Mouse (Mus musculus) layer of hippocampus, adult 2 months (tissue): ENCODE measurements around the gene Stk38. TPM values are rescaled to one million over a fixed set of nuclear protein-coding genes. Genes with fewer than 3 reads are reported as not detected.

ENCODE experiments used
- DNase-seq, 2 experiments: peaks; one replicate each; pipeline ENCODE4 v3.0.0; 2022; ENCODE audit warnings: low spot score in 2 of 2
- H3K27ac ChIP-seq: fragments of 200-600 bp; 2 replicates; pipeline ENCODE4 v1.8.1; 2022
- H3K4me3 ChIP-seq: fragments of 200-600 bp; 2 replicates; pipeline ENCODE4 v1.8.1; 2022; ENCODE audit warnings: mild to moderate bottlenecking
- CTCF ChIP-seq: fragments of 200-600 bp; conservative IDR thresholded peaks from 2 replicates; pipeline ENCODE4 v1.8.1; 2022; ENCODE audit warnings: antibody characterized with exemption, mild to moderate bottlenecking, moderate library complexity
- total RNA-seq, 2 experiments: library from RNA; stranded (reverse); gene quantifications; 2 replicates each; pipeline ENCODE4 v1.2.3; 2021

Stk38 gene
- total RNA-seq, 2 experiments from 2014 or later, result 50.4 to 65.6 TPM

DNA sequence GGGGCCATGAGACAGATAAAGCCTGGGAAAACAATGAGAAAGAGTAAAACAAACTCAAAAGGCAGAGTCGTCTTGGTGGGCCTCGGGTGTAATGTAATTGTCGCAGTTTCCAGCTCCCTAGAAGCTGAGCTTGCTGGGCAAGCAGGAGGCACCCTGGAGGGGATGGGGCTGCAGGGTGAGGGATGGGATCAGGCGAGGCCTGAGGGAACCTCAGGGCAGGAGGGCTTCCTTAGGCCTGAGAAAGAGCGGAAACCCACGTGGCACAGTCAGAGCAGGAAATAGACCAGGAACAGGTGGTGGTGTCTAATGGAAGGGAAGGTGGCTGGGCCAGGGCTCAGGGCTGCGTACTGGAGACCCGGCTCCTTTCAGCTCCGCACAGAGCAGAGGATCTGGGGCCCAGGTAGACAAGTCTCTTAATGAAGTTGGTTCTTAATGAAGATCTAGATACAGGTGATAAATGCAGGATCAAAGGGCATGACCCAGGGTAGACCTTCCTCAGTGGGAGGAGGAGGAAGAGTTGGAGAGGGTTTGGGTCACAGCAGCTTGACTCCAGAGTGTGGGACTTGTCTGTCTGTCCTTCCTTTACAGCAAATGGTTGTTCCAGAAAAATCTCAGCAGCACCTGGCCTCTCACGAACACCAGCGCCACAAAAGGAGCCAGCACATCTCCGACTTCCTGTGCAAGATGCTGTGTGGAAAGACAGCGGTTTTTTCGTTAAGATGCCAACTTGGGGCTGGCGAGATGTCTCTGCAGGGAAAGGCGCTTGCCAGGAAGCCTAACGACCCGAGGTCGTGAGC is 73.5 kb downstream of the Stk38 start:
- no peak for DNase-seq
- H3K27ac ChIP-seq, result no peak overlapping the region
- H3K4me3 ChIP-seq, result no peak overlapping the region
- TF ChIP-seq CTCF, result no peak

DNA sequence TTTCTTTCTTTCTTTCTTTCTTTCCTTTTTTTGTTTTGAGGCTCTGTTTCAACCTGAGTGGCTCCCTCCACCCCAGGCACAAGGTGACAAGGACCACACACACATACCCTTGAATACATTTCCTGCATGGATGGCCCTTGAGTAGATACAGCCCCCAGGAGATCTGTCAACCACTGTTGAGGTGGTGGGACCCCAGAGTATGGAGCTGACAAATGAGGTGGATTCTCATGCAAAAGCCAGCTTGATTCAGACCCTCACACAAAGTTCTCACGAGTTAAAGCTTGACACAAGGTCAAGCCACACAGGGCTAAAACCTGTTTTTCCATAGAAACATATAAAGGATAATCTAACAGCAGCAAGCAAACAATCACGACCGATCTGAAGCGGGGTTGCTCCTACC is 75.5 kb downstream of the Stk38 start:
- Histone ChIP-seq H3K4me3 (no peak overlapping the region), H3K27ac (no peak overlapping the region)
- no peak for TF ChIP-seq CTCF
- DNase-seq, result no peak

DNA sequence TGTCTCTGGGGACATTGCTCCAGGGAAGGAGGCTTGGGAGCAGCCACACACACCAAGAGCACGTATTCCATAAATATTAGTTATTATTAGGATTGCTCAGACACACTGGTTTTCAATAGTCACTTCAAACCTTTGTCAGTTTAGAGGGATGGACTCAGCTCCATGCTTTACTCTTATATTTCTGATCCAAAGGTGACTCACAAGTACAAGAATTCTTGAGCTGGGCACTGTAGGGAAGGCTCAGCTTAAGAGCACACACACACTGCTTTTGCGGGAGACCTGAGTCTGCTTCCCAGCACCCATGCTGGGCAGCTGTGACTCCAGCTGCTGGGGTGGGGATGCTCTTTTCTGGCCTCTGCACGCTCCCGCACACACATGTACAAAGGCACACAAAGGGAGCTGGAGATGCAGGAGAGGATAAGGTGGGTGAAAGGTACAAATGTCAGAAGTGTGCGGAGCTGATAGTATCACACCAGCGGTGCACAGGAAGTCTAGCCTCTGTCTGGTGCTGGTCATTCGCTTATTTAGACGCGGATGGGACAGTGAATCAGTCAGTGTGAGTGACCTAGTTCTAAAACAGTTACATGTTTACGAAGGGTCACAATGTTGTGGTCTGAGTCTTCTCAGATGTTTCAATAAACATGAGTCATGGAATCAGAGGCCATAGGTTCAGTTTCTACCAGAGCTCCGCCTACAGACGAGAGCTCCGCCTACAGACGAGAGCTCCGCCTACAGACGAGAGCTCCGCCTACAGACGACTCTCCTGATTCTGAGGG is 76.2 kb downstream of the Stk38 start:
- Histone ChIP-seq H3K4me3 (no peak overlapping the region), H3K27ac (no peak overlapping the region)
- TF ChIP-seq CTCF, result no peak
- DNase-seq, result peak in 1 of 2 experiments; percentile 4

DNA sequence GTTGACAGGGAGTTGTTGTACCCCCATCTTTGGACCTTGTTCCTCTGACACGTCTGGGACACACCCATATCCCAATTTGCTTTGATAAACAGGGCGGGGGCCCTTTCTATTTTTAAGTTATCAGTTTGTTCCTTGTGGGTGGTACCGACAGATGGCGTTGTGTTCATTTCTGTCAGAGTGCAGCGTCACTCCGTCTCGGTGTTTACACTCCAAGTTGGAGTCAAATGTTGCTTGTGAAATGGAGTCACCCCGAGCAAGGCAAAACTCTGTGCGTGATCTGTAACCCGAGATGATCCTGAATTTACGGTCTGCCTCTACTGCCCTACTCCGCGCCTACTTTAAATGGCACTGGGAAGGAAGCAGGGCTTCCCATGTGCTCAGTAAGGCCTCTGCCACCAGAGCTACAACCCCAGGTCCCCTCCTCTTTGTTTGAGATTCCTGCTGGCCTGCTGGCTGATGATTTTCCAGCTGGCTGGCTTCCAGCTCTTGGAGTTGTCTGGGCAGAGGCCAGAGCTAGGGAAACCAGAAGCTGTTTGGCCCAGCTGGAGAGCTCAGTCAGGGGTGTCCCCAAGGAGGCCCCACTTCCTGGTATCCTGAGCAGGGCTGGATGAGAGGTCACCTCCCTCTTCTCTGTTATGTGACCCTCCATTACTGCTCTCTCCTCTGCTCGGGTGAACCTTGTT is 77.3 kb downstream of the Stk38 start:
- peak; percentile 63 for TF ChIP-seq CTCF
- Histone ChIP-seq H3K27ac (peak overlapping the region; percentile 19; the same call in 1 of the 2 replicates), H3K4me3 (no peak overlapping the region; the same call in 1 of the 2 replicates)
- DNase-seq, result peak; percentile 35 to 59

DNA sequence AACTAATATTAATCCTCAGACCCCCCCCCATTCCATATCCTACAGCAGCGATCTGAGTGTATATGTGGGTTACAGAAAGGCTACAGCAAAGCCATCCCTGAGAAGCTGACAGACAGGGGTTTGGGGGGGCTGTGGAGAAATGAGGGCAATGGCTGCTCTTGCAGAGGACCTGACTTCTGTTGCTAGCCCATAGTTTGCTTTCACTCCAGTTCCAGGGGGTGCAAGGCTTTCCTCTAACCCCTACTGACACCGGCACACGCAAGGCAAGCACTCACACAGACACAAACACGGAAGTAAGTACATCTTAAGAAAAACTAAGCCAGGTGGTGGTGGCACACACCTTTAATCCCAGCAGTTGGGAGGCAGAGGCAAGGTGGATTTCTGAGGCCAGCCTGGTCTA is 78.4 kb downstream of the Stk38 start:
- no peak for TF ChIP-seq CTCF
- no peak overlapping the region for H3K27ac ChIP-seq
- H3K4me3 ChIP-seq, result no peak overlapping the region
- DNase-seq, result peak in 1 of 2 experiments; percentile 7

DNA sequence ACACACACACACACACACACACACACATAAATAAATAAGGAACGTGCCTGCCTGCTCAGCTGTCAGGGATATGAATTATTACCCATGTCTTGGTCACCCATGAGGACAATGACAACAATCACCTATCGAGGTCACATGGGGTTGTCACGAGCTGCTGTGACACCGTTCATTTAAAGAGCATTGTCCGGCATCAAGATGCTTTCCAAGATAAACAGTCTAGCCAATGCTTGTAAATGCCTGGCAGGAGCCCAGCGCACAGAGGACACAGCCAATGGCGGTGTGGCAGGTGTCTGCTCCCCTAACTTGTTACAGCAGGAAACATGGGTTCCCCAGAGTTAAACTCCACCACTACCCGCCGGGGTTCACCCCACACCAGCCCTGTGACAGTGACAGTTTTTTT is 79.8 kb downstream of the Stk38 start:
- no peak for TF ChIP-seq CTCF
- Histone ChIP-seq H3K27ac (no peak overlapping the region), H3K4me3 (no peak overlapping the region)
- peak in 1 of 2 experiments; percentile 4 for DNase-seq

DNA sequence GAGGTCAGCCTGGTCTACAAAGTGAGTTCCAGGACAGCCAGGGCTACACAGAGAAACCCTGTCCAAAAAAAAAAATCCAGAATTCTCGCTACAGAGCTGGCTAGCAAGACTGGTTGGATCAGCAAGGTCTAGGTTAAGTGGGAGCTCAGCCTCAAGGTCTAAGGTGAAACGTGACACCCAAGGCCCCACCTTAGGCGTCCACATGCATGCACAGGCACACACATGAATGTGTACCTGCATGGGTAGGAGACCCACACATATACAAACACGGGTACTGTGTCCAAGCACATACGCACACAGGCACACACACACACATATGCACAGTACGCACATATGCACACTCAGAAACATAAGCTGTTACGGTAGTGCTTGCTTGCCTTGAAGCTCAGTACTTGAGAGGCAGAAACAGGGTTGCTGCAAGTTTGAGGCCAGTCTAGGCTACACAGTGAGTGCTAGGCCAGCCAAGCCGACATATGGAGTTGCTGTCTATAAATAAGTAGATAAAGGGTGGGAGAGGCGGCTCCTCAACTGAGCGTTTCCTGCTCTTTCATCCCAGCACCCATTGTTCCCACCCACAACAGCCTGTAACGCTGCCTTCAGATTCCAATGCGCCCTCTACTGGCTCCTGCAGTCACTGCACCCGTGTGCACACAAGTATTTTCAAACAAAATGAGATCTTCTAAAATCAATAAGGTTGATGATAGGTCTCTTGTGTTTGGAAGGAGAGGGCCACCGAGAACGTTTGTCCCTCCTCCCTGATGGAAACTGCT is 80.7 kb downstream of the Stk38 start:
- H3K27ac ChIP-seq, result peak overlapping the region; percentile 28; the same call in 1 of the 2 replicates
- DNase-seq, result peak; percentile 40 to 62
- TF ChIP-seq CTCF, result peak; percentile 92
- H3K4me3 ChIP-seq, result no peak overlapping the region

DNA sequence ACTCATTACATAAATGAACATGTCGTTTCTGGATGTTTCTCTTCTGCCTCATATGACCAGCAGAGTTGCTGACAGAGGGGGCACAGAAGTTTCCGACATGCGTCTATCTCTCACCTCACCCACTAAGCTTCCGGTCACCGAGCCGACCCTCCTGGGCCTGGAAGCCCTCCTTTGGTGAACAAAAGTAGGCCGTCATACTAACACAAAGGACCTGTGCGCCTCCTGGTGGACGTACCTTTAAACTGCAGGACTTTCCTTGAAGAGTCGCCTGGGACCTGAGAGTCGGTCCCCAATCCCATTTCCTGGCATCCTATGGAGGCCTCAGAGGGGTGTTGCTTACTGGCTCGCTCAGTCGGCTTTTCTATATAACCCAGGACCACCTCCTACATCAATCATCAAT is 81.4 kb downstream of the Stk38 start:
- DNase-seq, result peak; percentile 71 to 85
- H3K4me3 ChIP-seq, result no peak overlapping the region
- H3K27ac ChIP-seq, result 0 out of 2 replicates have a peak overlapping the region, but pooled peaks have one; percentile 2
- TF ChIP-seq CTCF, result peak; percentile 96

DNA sequence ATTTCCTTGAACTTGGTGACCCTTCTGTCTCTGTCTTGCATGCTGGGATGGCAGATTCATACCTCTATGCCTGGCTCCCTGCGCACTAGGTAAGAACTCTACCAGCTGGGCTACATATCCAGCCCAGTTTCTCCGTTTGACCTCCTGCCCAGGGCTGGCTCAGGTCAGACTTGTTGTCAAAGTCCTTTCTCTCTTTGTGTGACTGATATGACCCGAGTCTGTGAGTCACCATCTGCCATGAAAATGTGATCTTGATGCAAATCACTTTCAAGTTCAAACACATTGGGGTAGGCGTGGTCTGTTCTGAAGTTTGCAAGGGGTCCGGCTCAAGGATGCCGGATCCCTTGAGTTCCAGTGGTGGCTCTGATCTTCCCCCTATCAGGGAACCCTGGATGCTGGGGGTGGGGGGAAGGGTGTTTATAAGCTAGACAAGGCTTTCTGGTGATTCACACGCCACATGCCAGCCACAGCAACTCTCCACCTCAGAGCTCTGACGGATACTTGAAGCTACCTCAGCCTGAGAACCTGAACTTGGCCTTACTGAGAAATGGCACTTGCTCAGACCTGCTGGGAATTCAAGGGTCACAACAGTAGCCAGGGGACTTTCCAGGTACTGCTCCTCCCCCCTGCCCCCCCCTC is 82.7 kb downstream of the Stk38 start:
- Histone ChIP-seq H3K27ac (no peak overlapping the region), H3K4me3 (no peak overlapping the region)
- DNase-seq, result peak in 1 of 2 experiments; percentile 1
- TF ChIP-seq CTCF, result no peak

DNA sequence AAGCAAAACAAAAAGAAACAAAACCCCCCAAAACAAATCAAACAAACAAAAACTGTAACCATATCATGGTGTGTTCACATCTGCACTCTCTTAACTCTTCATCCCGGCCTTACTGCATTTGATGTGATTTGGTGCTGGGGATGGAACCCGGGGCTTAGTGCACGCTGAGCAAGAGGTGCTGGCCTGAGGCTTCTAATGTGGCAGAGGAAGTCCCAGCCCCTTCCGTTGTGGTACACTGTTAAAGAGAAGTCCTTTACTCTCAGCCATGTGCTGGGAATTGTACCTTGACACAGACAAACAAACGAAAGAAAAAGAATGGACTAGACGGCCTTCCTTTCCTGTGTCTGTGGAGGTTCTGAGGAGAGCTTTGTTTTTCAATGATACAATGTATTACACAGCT is 85.7 kb downstream of the Stk38 start:
- Histone ChIP-seq H3K27ac (no peak overlapping the region), H3K4me3 (no peak overlapping the region)
- DNase-seq, result no peak
- TF ChIP-seq CTCF, result no peak

DNA sequence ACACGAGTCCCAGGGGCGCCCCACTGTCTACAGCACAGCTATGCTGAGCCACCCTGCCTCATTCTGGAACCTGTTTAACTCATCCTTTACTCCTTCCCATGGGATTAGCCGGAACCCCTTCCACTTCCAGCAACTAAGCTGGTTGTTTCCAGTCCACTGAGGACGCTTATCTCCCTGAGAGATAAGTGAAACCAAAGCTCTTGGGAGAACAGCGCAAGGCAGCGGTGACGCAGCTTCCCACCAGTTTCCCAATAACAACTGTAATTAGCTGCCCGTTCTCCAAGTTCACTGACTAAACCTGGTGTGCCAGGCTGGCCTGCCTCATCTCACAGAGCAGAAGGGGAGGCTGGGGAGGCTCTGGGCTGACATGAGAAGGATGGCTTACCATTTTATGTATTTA is 86.7 kb downstream of the Stk38 start:
- Histone ChIP-seq H3K27ac (no peak overlapping the region), H3K4me3 (no peak overlapping the region)
- no peak for TF ChIP-seq CTCF
- DNase-seq, result peak in 1 of 2 experiments; percentile 1

Other genes starting within 250 kb of the Stk38 start
- gene Mapk13, start 238.7 kb downstream of the Stk38 start, total RNA-seq, result under 1 TPM; 0.59 to 0.66 TPM
- gene Brpf3, start 206.9 kb downstream of the Stk38 start, total RNA-seq, result 10 to 100 TPM; 43.4 to 44.8 TPM
- under 1 TPM; 0.49 to 0.56 TPM for gene Pnpla1, start 149.6 kb downstream of the Stk38 start, total RNA-seq
- gene 4930539E08Rik, start 92.7 kb downstream of the Stk38 start, total RNA-seq, result 1 to 10 TPM; 4.0 to 4.1 TPM
- gene Pxt1, start 64.2 kb downstream of the Stk38 start, total RNA-seq, result not detected
- 10 to 100 TPM; 58.7 to 64.4 TPM for gene Kctd20, start 56.0 kb downstream of the Stk38 start, total RNA-seq
- 100 to 1,000 TPM; 125 to 130 TPM for gene Srsf3, start 24.6 kb upstream of the Stk38 start, total RNA-seq
- gene Cdkn1a, start 83.0 kb upstream of the Stk38 start, total RNA-seq, result 10 to 100 TPM in 1 of 2 experiments, 1 to 10 TPM in 1; 8.2 to 14.5 TPM
- gene Rab44, start 106.2 kb upstream of the Stk38 start, total RNA-seq, result under 1 TPM in 1 of 2 experiments, not detected in 1; 0.17 TPM
- gene Cpne5, start 230.2 kb upstream of the Stk38 start, total RNA-seq, result 10 to 100 TPM; 34.0 to 36.3 TPM